Mouse (Mus musculus) thymus, adult 2 months (tissue): ENCODE results near the gene Erg. TPM values are rescaled to one million over a fixed set of nuclear protein-coding genes. Genes with fewer than 3 reads are reported as not detected.

Source experiments
- DNase-seq: peaks from one replicate; pipeline ENCODE4 v3.0.0; 2021
- H3K27ac ChIP-seq: fragments of 200-500 bp; 2 replicates; pipeline ENCODE4 v1.5.1; 2012; ENCODE audit warnings: low read length, control low read depth; ENCODE audit not compliant: control insufficient read depth, insufficient read depth
- H3K27me3 ChIP-seq: fragments of 200-500 bp; 2 replicates; pipeline ENCODE4 v1.6.1; 2012; ENCODE audit warnings: mild to moderate bottlenecking, low read length, moderate library complexity, mixed read lengths; ENCODE audit not compliant: control insufficient read depth, insufficient read depth
- H3K36me3 ChIP-seq: fragments of 200-500 bp; 2 replicates; pipeline ENCODE4 v1.6.1; 2012; ENCODE audit warnings: mild to moderate bottlenecking, low read length, moderate library complexity; ENCODE audit not compliant: control insufficient read depth, insufficient read depth
- H3K4me1 ChIP-seq: fragments of 200-500 bp; replicated peaks from 2 replicates; pipeline ENCODE4 v1.6.1; 2012; ENCODE audit warnings: low read length; ENCODE audit not compliant: control insufficient read depth, insufficient read depth
- H3K4me3 ChIP-seq: fragments of 200-500 bp; 2 replicates; pipeline ENCODE4 v1.5.1; 2012; ENCODE audit warnings: mild to moderate bottlenecking, low read length, control low read depth, moderate library complexity; ENCODE audit not compliant: control insufficient read depth, insufficient read depth
- CTCF ChIP-seq: fragments of 200-500 bp; IDR thresholded peaks from 2 replicates; pipeline ENCODE4 v1.5.1; 2012; ENCODE audit warnings: mild to moderate bottlenecking, control low read depth, low read length, moderate library complexity, borderline replicate concordance; ENCODE audit not compliant: control insufficient read depth, poor library complexity, insufficient read depth; ENCODE audit errors: extremely low read depth
- POLR2A ChIP-seq: fragments of 200-500 bp; IDR thresholded peaks from 2 replicates; pipeline ENCODE4 v1.6.1; 2012; ENCODE audit warnings: mild to moderate bottlenecking, low read length, control low read depth, moderate library complexity; ENCODE audit not compliant: control insufficient read depth, poor library complexity, insufficient read depth; ENCODE audit errors: extremely low read depth
- WGBS: fragments of 180-500 bp; shearing (Covaris S2); methylation state at CpG from one replicate; pipeline ENCODE4 v1.1.7; 2018; 5-methylcytosine and 5-hydroxymethylcytosine counted together
- polyA plus RNA-seq: library from polyadenylated mRNA; depleted of rRNA; stranded (reverse); fragments of >200 nt; gene quantifications from 2 replicates; pipeline ENCODE4 v1.2.3, GENCODE M21; 2012

Erg gene
- polyA plus RNA-seq, 1 experiment: 4.0 TPM

- Histone ChIP-seq H3K36me3 (no peaks in the 10 kb centered on the region), H3K27ac (no peak overlapping the region), H3K4me3 (no peak overlapping the region), H3K27me3 (no peaks in the 10 kb centered on the region), H3K4me1 (peaks cover 12% of the 10 kb centered on the region)
- 85% methylated on average over 9 of the region's 9 CpGs for WGBS
- DNase-seq: no peak
- TF ChIP-seq CTCF: no peak
- no peak for TF ChIP-seq POLR2A
These were observed 237.8 kb downstream of the Erg start for GRCm38 (mm10) chr16:95348555-95348954.

- Histone ChIP-seq H3K36me3 (no peaks in the 10 kb centered on the region), H3K27me3 (no peaks in the 10 kb centered on the region), H3K4me3 (no peak overlapping the region), H3K27ac (no peak overlapping the region), H3K4me1 (peaks cover 10% of the 10 kb centered on the region)
- TF ChIP-seq POLR2A (no peak), CTCF (no peak)
- WGBS: 84% methylated on average over 3 of the region's 3 CpGs
- DNase-seq: no peak
These were observed 239.2 kb downstream of the Erg start for GRCm38 (mm10) chr16:95347202-95347601.

- no peak overlapping the region for H3K4me3 ChIP-seq
- no peak overlapping the region for H3K27ac ChIP-seq
- no peaks in the 10 kb centered on the region for H3K36me3 ChIP-seq
- no peaks in the 10 kb centered on the region for H3K27me3 ChIP-seq
- 4% methylated on average over 5 of the region's 7 CpGs for WGBS
- TF ChIP-seq POLR2A (no peak), CTCF (no peak)
- peaks cover 7% of the 10 kb centered on the region for H3K4me1 ChIP-seq
- DNase-seq: peak; percentile 74
These were observed 240.5 kb downstream of the Erg start for GRCm38 (mm10) chr16:95345882-95346281.

- DNase-seq: no peak
- no peak for TF ChIP-seq POLR2A
- TF ChIP-seq CTCF: no peak
- Histone ChIP-seq H3K27me3 (no peaks in the 10 kb centered on the region), H3K4me3 (no peak overlapping the region), H3K36me3 (no peaks in the 10 kb centered on the region), H3K27ac (no peak overlapping the region), H3K4me1 (peaks cover 7% of the 10 kb centered on the region)
- 72% methylated on average over 10 of the region's 10 CpGs for WGBS
These were observed 241.4 kb downstream of the Erg start for GRCm38 (mm10) chr16:95344961-95345360.

GRCm38 (mm10) chr16:95342030-95342429, 244.4 kb downstream of the Erg start:
- no peak overlapping the region for H3K27ac ChIP-seq
- H3K4me3 ChIP-seq: no peak overlapping the region
- no peaks in the 10 kb centered on the region for H3K36me3 ChIP-seq
- TF ChIP-seq POLR2A (no peak), CTCF (no peak)
- WGBS: 64% methylated on average over 8 of the region's 8 CpGs
- H3K4me1 ChIP-seq: no peaks in the 10 kb centered on the region
- no peaks in the 10 kb centered on the region for H3K27me3 ChIP-seq
- no peak for DNase-seq

GRCm38 (mm10) chr16:95340885-95341791, 245.3 kb downstream of the Erg start:
- DNase-seq: peak; percentile 85
- Histone ChIP-seq H3K27me3 (no peaks in the 10 kb centered on the region), H3K36me3 (no peaks in the 10 kb centered on the region), H3K27ac (no peak overlapping the region), H3K4me1 (no peaks in the 10 kb centered on the region), H3K4me3 (no peak overlapping the region)
- TF ChIP-seq POLR2A (no peak), CTCF (peak; percentile 83)
- WGBS: 54% methylated on average over 28 of the region's 28 CpGs

GRCm38 (mm10) chr16:95332159-95332558, 254.2 kb downstream of the Erg start:
- TF ChIP-seq CTCF (no peak), POLR2A (no peak)
- Histone ChIP-seq H3K4me3 (no peak overlapping the region), H3K4me1 (no peaks in the 10 kb centered on the region), H3K27ac (no peak overlapping the region), H3K36me3 (no peaks in the 10 kb centered on the region), H3K27me3 (no peaks in the 10 kb centered on the region)
- no peak for DNase-seq
- WGBS: 94% methylated on average over 5 of the region's 5 CpGs
